Mouse (Mus musculus) hindbrain, embryonic 11.5 days (tissue): Measurements from ENCODE around the gene Ltbp1. TPM values are rescaled to one million over a fixed set of nuclear protein-coding genes. Genes with fewer than 3 reads are reported as not detected.

ENCODE experiments used
- ATAC-seq: fragments of 200-750 bp; cut with Nextera tagmentation; 2 replicates; pipeline ENCODE4 v1.8.0; 2017; ENCODE audit warnings: mild to moderate bottlenecking, moderate TSS enrichment, moderate library complexity; ENCODE audit not compliant: low FRiP score
- DNase-seq: peaks from one replicate; pipeline ENCODE4 v3.0.0-alpha.2; 2015; ENCODE audit warnings: low spot score
- H3K27ac ChIP-seq: fragments of 300-500 bp; sonication (generic); 2 replicates; pipeline ENCODE4 v1.5.1; 2014; ENCODE audit warnings: mild to moderate bottlenecking, low read depth, low read length
- H3K27me3 ChIP-seq: fragments of 300-500 bp; sonication (generic); 2 replicates; pipeline ENCODE4 v1.6.1; 2014; ENCODE audit warnings: mild to moderate bottlenecking, low read length, moderate library complexity, mixed read lengths; ENCODE audit not compliant: control insufficient read depth, insufficient read depth
- H3K36me3 ChIP-seq: fragments of 300-500 bp; sonication (generic); 2 replicates; pipeline ENCODE4 v1.6.1; 2014; ENCODE audit warnings: mild to moderate bottlenecking, low read length, moderate library complexity, mixed read lengths; ENCODE audit not compliant: control insufficient read depth, insufficient read depth
- H3K4me1 ChIP-seq: fragments of 300-500 bp; sonication (generic); replicated peaks from 2 replicates; pipeline ENCODE4 v1.6.1; 2014; ENCODE audit warnings: low read length, mixed read lengths; ENCODE audit not compliant: control insufficient read depth, insufficient read depth
- H3K4me2 ChIP-seq: fragments of 300-500 bp; sonication (generic); replicated peaks from 2 replicates; pipeline ENCODE4 v1.6.1; 2014; ENCODE audit warnings: mild to moderate bottlenecking, low read depth, low read length
- H3K4me3 ChIP-seq: fragments of 300-500 bp; sonication (generic); 2 replicates; pipeline ENCODE4 v1.5.1; 2014; ENCODE audit warnings: low read depth, low read length
- H3K9ac ChIP-seq: fragments of 300-500 bp; sonication (generic); 2 replicates; pipeline ENCODE4 v1.6.1; 2014; ENCODE audit warnings: low read depth, low read length
- H3K9me3 ChIP-seq: fragments of 300-500 bp; sonication (generic); 2 replicates; pipeline ENCODE4 v1.6.1; 2016; ENCODE audit warnings: low read length; ENCODE audit not compliant: control insufficient read depth
- WGBS: fragments of 180-500 bp; shearing (Covaris S2); extraction: QIAGEN DNeasy Blood & Tissue Kit; methylation state at CpG from one replicate; pipeline ENCODE4 v1.1.7; 2014; 5-methylcytosine and 5-hydroxymethylcytosine counted together
- polyA plus RNA-seq: library from polyadenylated mRNA; unstranded; fragments of >200 nt; fragmentation: Nextera tagmentation; extraction: Ambion mirVana; gene quantifications from 2 replicates; pipeline ENCODE4 v1.2.1, GENCODE M21; 2014

Gene Ltbp1
- polyA plus RNA-seq, 1 experiment from 2014 or later = 5.7 TPM

DNA sequence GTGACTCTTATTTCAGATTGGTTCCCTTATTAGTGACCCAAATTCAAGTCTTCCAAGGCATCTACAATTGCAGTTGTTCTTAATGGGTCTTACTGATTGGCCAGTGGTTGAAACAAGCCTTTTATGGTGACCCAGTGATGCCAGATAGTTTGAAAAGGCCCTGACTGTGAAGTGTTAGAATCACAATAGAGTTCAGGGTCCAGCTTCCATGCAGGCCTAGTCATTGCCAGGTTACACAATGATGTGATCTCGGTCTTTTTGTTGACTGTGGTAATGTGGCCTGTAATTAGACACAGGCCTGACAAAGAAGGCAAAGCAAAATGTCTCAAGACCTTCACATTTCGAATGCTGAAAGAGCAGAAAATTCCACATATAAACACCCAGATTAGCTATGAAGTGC is 227.8 kb downstream of the Ltbp1 start:
- H3K4me1 ChIP-seq = no peaks in the 10 kb centered on the region
- H3K9me3 ChIP-seq = no peaks in the 10 kb centered on the region
- no peak overlapping the region for H3K4me3 ChIP-seq
- 34% methylated on average over 2 of the region's 2 CpGs for whole genome bisulfite sequencing
- H3K27ac ChIP-seq = no peak overlapping the region
- no peak overlapping the region for H3K4me2 ChIP-seq
- no peaks in the 10 kb centered on the region for H3K27me3 ChIP-seq
- H3K9ac ChIP-seq = no peak overlapping the region
- no peaks in the 10 kb centered on the region for H3K36me3 ChIP-seq
- DNase-seq (no peak), ATAC-seq (no peak)

DNA sequence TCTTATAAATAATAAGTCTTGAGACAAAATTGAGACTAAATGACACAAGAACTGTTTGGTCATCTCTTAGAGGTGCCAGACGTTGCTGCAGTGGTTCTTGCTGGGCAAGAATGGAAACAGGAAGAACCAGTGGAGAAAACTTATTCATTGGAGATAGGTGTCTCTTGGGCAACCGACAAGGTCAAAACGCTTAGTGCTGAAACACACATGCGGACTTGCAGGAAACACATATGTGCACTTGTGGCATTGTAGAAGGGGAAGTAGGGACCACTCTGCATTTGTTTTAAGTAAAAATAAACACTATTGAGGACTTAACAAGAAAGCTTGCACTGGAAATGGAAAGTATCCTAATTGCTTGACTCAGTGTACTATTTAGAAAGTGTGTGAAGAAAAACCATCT is 228.6 kb downstream of the Ltbp1 start:
- Histone ChIP-seq H3K36me3 (no peaks in the 10 kb centered on the region), H3K4me3 (no peak overlapping the region), H3K4me2 (no peak overlapping the region), H3K4me1 (no peaks in the 10 kb centered on the region), H3K9ac (no peak overlapping the region), H3K27me3 (no peaks in the 10 kb centered on the region), H3K9me3 (no peaks in the 10 kb centered on the region), H3K27ac (no peak overlapping the region)
- ATAC-seq = no peak
- WGBS = 86% methylated on average over 4 of the region's 4 CpGs
- no peak for DNase-seq

DNA sequence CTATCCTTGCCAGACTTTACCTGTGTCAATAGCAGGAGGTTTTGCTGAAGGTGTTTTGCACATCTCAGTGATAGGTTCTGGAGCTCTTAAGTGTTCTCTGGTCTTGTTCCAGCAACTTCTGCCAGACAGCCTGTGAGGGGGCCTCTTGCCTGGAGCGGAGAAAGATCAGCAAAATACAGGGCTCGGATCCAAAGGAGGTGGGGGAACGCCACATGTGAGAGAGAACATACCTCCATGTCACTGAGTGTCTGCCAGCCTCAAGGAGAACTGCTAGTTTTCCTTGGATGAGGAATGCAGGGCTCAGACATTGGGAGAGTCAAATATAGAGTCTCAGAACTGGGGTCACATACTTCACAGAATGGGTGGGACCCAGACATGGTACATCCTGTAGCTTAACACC is 230.4 kb downstream of the Ltbp1 start:
- Histone ChIP-seq H3K27ac (no peak overlapping the region), H3K36me3 (no peaks in the 10 kb centered on the region), H3K4me1 (no peaks in the 10 kb centered on the region), H3K4me2 (no peak overlapping the region), H3K9ac (no peak overlapping the region), H3K4me3 (no peak overlapping the region), H3K27me3 (no peaks in the 10 kb centered on the region), H3K9me3 (no peaks in the 10 kb centered on the region)
- WGBS = 95% methylated on average over 3 of the region's 3 CpGs
- DNase-seq (no peak), ATAC-seq (no peak)

DNA sequence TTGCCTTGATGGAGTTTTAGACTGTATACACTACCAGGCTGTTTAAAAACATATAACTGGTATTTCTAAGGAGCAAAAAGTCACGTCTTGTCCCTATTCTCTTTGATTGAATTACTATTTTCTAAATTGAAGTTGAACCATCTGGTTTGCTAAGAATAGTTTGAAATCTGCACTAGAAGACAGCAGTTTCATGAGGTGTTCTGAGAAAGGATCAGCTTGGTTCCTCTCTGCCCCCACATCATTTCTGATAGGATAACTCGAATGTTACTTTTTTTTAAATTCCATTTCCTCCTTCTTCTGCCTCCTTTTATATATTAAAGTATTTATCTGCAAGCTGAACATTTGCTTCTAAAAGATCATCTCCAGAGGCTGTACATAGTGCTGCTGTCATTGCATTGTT is 231.2 kb downstream of the Ltbp1 start:
- no peak for DNase-seq
- no peak for ATAC-seq
- Histone ChIP-seq H3K27ac (no peak overlapping the region), H3K4me2 (no peak overlapping the region), H3K4me1 (no peaks in the 10 kb centered on the region), H3K4me3 (no peak overlapping the region), H3K9ac (no peak overlapping the region), H3K27me3 (no peaks in the 10 kb centered on the region), H3K36me3 (no peaks in the 10 kb centered on the region), H3K9me3 (no peaks in the 10 kb centered on the region)
- WGBS = 92% methylated on average over 2 of the region's 2 CpGs

DNA sequence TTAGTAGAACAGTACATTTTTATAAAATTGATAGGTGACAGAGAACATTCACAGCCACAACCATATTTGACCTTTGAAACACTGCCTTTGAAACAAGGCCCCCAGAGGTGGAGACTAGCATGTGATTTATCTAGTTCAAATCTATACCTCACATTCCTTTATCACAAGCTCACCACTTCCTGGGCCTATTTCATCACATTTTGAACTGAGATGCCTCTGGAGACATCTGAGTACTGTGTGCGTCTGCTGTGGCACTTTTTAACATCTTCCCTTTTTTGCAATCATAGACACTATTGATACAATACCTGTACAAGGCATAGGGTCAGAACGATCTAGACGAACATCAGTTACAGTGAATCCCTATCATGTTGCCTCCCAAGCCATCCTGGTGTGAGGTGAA is 232.1 kb downstream of the Ltbp1 start:
- Histone ChIP-seq H3K9me3 (no peaks in the 10 kb centered on the region), H3K27ac (no peak overlapping the region), H3K9ac (no peak overlapping the region), H3K4me3 (no peak overlapping the region), H3K27me3 (no peaks in the 10 kb centered on the region), H3K36me3 (no peaks in the 10 kb centered on the region), H3K4me1 (no peaks in the 10 kb centered on the region), H3K4me2 (no peak overlapping the region)
- DNase-seq (no peak), ATAC-seq (no peak)
- 87% methylated on average over 3 of the region's 3 CpGs for WGBS

DNA sequence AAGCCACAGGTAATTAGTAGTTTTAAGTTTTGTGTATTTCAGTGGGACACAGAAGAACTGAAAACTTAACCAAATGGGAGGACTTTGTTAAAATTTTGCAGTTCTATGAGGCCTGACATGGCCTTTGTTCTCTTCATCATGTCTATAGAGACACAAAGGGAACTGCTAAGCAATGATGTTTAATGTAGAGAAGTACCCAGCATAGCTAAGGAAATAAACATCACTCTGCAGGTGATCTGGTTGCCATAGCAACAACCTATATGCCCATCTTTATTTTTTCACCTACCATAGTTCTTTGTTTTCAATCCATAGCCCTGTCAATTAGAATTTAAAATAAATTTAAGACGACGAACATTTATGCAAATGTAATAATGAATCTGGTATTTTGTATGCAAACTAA is 233.3 kb downstream of the Ltbp1 start:
- ATAC-seq = no peak
- WGBS = 86% methylated on average over 2 of the region's 2 CpGs
- H3K9ac ChIP-seq = no peak overlapping the region

DNA sequence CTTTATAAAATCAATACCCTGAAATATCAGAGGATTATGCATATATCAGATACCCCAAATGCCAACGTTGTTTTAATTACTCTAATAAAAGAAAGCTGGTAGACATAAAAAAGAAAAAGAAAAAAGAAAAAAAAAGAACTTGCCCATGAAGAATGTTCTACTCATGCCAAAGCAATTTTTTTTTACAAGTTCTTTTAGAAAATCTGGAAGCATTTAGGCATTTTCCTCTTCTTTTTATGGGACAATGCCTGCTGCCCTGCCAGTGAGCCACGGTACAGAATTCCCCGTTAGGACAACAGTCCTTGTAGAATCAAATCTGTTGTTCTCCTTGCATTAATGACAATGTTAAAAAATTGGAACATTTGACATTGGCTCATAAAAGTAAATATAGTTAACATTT is 234.2 kb downstream of the Ltbp1 start:
- Histone ChIP-seq H3K36me3 (no peaks in the 10 kb centered on the region), H3K4me3 (no peak overlapping the region), H3K27ac (no peak overlapping the region), H3K9me3 (no peaks in the 10 kb centered on the region), H3K4me2 (no peak overlapping the region), H3K4me1 (no peaks in the 10 kb centered on the region), H3K9ac (no peak overlapping the region), H3K27me3 (no peaks in the 10 kb centered on the region)
- DNase-seq (no peak), ATAC-seq (no peak)
- 79% methylated on average over 3 of the region's 3 CpGs for WGBS

More for the DNA sequence above, 233.3 kb downstream of the Ltbp1 start:
- no peak overlapping the region for H3K27ac ChIP-seq
- no peaks in the 10 kb centered on the region for H3K9me3 ChIP-seq
- no peak overlapping the region for H3K4me3 ChIP-seq
- no peak for DNase-seq
- no peaks in the 10 kb centered on the region for H3K36me3 ChIP-seq
- H3K27me3 ChIP-seq = no peaks in the 10 kb centered on the region
- no peaks in the 10 kb centered on the region for H3K4me1 ChIP-seq
- no peak overlapping the region for H3K4me2 ChIP-seq

DNA sequence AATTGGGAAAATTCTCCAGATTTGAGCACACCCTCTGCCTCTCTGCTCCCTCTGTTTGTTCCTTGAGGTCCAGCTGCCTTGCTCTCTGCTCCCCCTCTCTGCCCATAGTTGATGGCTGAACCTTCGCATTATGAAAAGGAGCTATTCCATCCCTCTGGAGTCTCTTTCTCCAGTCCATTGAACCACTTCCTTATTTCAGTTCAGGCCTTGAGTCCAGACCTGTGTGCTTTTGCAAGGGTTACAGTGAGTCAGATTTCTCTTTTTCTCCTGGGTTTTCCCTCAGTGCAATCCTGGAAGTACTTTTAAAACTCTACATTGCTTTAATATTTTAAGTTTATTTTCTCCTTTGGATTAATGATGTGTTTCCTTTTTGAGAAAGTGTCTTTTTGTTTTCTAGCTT is 236.7 kb downstream of the Ltbp1 start:
- no peak overlapping the region for H3K9ac ChIP-seq
- no peaks in the 10 kb centered on the region for H3K4me1 ChIP-seq
- no peaks in the 10 kb centered on the region for H3K36me3 ChIP-seq
- H3K4me3 ChIP-seq = no peak overlapping the region
- H3K27ac ChIP-seq = no peak overlapping the region
- DNase-seq = no peak
- no peaks in the 10 kb centered on the region for H3K27me3 ChIP-seq
- no peak for ATAC-seq
- H3K4me2 ChIP-seq = no peak overlapping the region
- no peaks in the 10 kb centered on the region for H3K9me3 ChIP-seq
- WGBS = 92% methylated on average over 1 of the region's 1 CpGs

DNA sequence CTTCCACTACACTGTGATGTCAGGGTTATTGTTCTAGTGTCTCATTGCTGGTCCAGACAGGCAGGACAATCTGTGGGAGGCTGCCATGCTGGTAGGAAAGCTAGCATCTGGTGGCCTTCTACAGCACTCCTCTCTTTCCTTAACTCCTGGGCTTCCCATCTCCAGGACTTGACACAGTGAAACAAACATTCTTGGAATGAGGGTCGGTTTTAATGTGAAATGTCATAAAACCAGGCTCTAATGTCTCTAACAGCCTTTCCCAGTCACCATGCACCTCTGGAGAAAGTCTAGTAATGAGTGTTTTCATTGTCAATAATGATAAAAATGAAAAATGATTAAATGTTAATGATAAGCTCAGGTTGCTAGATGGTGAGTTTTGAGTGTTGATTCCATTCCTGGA is 237.9 kb downstream of the Ltbp1 start:
- H3K4me3 ChIP-seq = no peak overlapping the region
- no peaks in the 10 kb centered on the region for H3K4me1 ChIP-seq
- H3K27ac ChIP-seq = no peak overlapping the region
- H3K9ac ChIP-seq = no peak overlapping the region
- no peaks in the 10 kb centered on the region for H3K36me3 ChIP-seq
- ATAC-seq = no peak
- no peak for DNase-seq
- H3K9me3 ChIP-seq = no peaks in the 10 kb centered on the region
- H3K27me3 ChIP-seq = no peaks in the 10 kb centered on the region
- no peak overlapping the region for H3K4me2 ChIP-seq
- 73% methylated on average over 1 of the region's 1 CpGs for WGBS
